Mouse (Mus musculus) E14TG2a.4 (cell line): Measurements from ENCODE around the gene Nsfl1c.

ENCODE experiments used
- CTCF ChIP-seq: conservative IDR thresholded peaks from 2 replicates; pipeline ENCODE4 v1.5.1; 2014; ENCODE audit warnings: low read length
- NANOG ChIP-seq: IDR thresholded peaks from 2 replicates; pipeline ENCODE4 v1.6.1; 2014; ENCODE audit warnings: borderline replicate concordance, low read length, mixed read lengths
- POU5F1 ChIP-seq: IDR thresholded peaks from 2 replicates; pipeline ENCODE4 v1.6.1; 2014; ENCODE audit warnings: low read length, borderline replicate concordance

- TF ChIP-seq CTCF (no peak), POU5F1 (no peak), NANOG (no peak)
Observed at GRCm38 (mm10) chr2:151500442-151501007, 6.5 kb downstream of the Nsfl1c start.
